Mouse (Mus musculus) effector memory CD4-positive, alpha-beta T cell, adult 7 months (primary cell): ENCODE data around the gene Skint9. TPM values are rescaled to one million over a fixed set of nuclear protein-coding genes. Genes with fewer than 3 reads are reported as not detected.

Experiments
- polyA plus RNA-seq: library from polyadenylated mRNA; unstranded; fragments of 100-300 nt; shearing (Covaris generic); gene quantifications from one replicate; pipeline ENCODE4 v1.2.1, GENCODE M21; 2017

Skint9 gene
- not detected for polyA plus RNA-seq

DNA sequence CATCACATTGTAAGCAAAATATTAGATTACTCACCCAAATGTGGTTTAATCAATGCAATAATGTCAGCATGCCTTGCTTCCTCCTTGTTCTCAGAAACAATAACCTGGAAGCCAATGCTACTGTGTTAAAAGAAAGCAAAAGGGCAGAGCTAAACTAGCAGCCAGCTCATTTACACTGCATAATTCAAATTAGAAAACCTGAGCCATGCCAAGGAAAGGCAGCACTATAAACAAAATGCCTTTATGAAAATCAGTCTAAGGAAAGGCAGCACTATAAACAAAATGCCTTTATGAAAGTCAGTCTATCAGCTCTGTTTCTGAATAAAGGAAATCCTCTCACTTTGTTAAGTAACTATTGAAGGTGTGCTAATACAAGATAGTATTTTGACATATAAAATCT, at the start of gene Skint9:
Skint9 (minus strand) TSS at position 101 of the 400 bp plus-strand sequence.

Other genes with a start within 250 kb of the Skint9 start
- 0.13 TPM for gene Skint3, start 201.7 kb downstream of the Skint9 start, polyA plus RNA-seq
- gene Skint2, start 123.2 kb upstream of the Skint9 start, polyA plus RNA-seq, result not detected